Mouse (Mus musculus) neural tube, embryonic 11.5 days (tissue): ENCODE measurements around the gene Hoxd9. TPM values are rescaled to one million over a fixed set of nuclear protein-coding genes. Genes with fewer than 3 reads are reported as not detected.

Experiments used
- ATAC-seq: fragments of 200-750 bp; cut with Nextera tagmentation; 2 replicates; pipeline ENCODE4 v1.8.0; 2017; ENCODE audit warnings: moderate number of reproducible peaks, mild to moderate bottlenecking, moderate TSS enrichment, moderate library complexity; ENCODE audit not compliant: insufficient read depth, low FRiP score, low TSS enrichment
- DNase-seq: peaks from one replicate; pipeline ENCODE4 v3.0.0-alpha.2; 2015; ENCODE audit warnings: low spot score
- H3K27ac ChIP-seq: fragments of 300-500 bp; sonication (generic); 2 replicates; pipeline ENCODE4 v1.5.1; 2014; ENCODE audit warnings: low read depth, mild to moderate bottlenecking, low read length
- H3K27me3 ChIP-seq: fragments of 300-500 bp; sonication (generic); 2 replicates; pipeline ENCODE4 v1.6.1; 2014; ENCODE audit warnings: mild to moderate bottlenecking, low read length, mixed read lengths; ENCODE audit not compliant: control insufficient read depth, insufficient read depth
- H3K36me3 ChIP-seq: fragments of 300-500 bp; sonication (generic); 2 replicates; pipeline ENCODE4 v1.6.1; 2014; ENCODE audit warnings: mild to moderate bottlenecking, low read length, moderate library complexity, mixed read lengths; ENCODE audit not compliant: control insufficient read depth, insufficient read depth
- H3K4me1 ChIP-seq: fragments of 300-500 bp; sonication (generic); 2 replicates; pipeline ENCODE4 v1.6.1; 2014; ENCODE audit warnings: low read length, mixed read lengths; ENCODE audit not compliant: control insufficient read depth, insufficient read depth
- H3K4me2 ChIP-seq: fragments of 300-500 bp; sonication (generic); 2 replicates; pipeline ENCODE4 v1.6.1; 2014; ENCODE audit warnings: low read depth, mild to moderate bottlenecking, moderate library complexity
- H3K4me3 ChIP-seq: fragments of 300-500 bp; sonication (generic); 2 replicates; pipeline ENCODE4 v1.5.1; 2014; ENCODE audit warnings: low read depth, low read length
- H3K9ac ChIP-seq: fragments of 300-500 bp; sonication (generic); 2 replicates; pipeline ENCODE4 v1.6.1; 2014; ENCODE audit warnings: mild to moderate bottlenecking, low read length
- H3K9me3 ChIP-seq: fragments of 300-500 bp; sonication (generic); 2 replicates; pipeline ENCODE4 v1.6.1; 2016; ENCODE audit warnings: low read length; ENCODE audit not compliant: control insufficient read depth
- WGBS: fragments of 180-500 bp; shearing (Covaris S2); extraction: QIAGEN DNeasy Blood & Tissue Kit; methylation state at CpG from one replicate; pipeline ENCODE4 v1.1.7; 2014; 5-methylcytosine and 5-hydroxymethylcytosine counted together
- polyA plus RNA-seq: library from polyadenylated mRNA; unstranded; fragments of >200 nt; fragmentation: Nextera tagmentation; extraction: Ambion mirVana; gene quantifications from 2 replicates; pipeline ENCODE4 v1.2.1, GENCODE M21; 2014

Gene Hoxd9
- polyA plus RNA-seq, 1 experiment from 2014 or later: 14.3 TPM

DNA sequence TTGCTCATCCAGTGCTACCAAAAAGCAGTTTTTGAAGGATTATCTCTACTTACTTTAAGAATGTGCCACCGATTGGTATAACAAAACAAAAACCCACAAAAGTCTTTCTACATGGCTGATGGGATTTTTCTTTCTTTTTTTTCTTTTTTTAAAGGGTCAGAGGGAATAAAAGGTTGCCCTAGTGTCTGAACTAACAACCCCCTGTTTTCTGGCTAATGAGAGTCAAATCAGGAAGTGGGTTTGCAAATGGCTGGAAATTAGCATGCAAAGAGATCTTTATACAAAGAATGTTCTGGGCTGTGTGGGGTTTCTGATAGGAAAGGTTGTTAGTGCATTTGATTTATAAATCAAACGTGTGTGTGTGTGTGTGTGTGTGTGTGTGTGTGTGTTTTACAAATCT lies 22.9 kb downstream of the Hoxd9 start:
- no peak for DNase-seq
- H3K9me3 ChIP-seq: no peaks in the 10 kb centered on the region
- H3K36me3 ChIP-seq: no peaks in the 10 kb centered on the region
- 2% methylated on average over 2 of the region's 2 CpGs for WGBS
- no peaks in the 10 kb centered on the region for H3K27me3 ChIP-seq
- peak overlapping the region; percentile 95 for H3K9ac ChIP-seq
- H3K27ac ChIP-seq: peak overlapping the region; percentile 81
- peak overlapping the region; percentile 66 for H3K4me3 ChIP-seq
- ATAC-seq: no peak
- H3K4me1 ChIP-seq: peaks cover 57% of the 10 kb centered on the region
- H3K4me2 ChIP-seq: peak overlapping the region; percentile 89

DNA sequence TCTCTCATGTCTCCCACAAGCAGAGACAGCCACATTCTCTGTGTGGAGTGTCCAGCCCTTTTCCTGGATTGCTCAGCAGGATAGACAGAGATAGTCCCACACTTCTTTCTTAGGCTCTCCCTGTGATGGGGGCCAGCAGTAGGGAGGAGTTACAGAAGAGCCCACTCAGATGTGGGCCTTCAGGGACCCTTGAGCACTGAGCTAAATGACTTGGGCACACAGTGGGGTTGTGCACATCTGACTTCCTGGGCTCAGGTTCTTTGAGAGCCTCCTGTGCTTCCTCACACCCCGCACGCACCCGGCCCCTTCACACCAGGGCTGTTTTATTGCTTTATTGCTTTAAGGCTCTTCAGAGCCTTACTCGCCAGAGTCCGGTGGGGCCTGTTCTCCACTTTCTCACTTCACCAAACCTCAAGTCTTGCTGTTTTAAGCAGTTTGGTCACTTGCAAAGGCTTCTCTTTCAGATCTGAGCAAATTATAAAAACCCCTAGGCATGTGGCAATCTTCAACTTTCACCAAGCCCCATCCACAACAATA lies 23.5 kb downstream of the Hoxd9 start:
- Histone ChIP-seq H3K9me3 (no peaks in the 10 kb centered on the region), H3K27me3 (no peaks in the 10 kb centered on the region), H3K4me1 (peaks cover 60% of the 10 kb centered on the region), H3K4me3 (peak overlapping the region; percentile 66), H3K36me3 (no peaks in the 10 kb centered on the region), H3K27ac (peak overlapping the region; percentile 81), H3K9ac (peak overlapping the region; percentile 95), H3K4me2 (peak overlapping the region; percentile 89)
- 3% methylated on average over 5 of the region's 5 CpGs for WGBS
- peak; percentile 57 for ATAC-seq
- peak; percentile 52 for DNase-seq

DNA sequence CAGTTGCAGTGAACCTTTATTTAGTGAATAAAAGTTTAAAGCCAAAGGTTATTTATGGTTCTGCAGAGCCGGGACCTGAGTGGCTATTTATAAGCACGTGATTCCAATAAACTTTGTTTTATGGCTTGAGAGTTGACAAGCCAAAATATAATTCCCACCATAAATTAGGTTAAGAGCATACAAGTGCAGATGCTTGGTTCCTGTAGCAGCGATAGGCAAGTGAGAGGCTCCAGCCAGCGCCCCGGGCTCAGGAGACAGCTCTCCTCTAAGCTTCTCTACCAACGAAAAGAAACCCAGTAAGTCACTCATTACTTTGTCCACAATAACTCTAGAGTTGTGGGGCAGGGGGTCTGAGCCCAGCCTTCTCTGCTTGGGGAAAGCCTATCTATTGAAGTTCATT lies 24.4 kb downstream of the Hoxd9 start:
- H3K4me2 ChIP-seq: peak overlapping the region; percentile 89

GRCm38 (mm10) chr2:74722949-74723348 lies 25.4 kb downstream of the Hoxd9 start:
- 4% methylated on average over 8 of the region's 8 CpGs for WGBS
- peaks cover 61% of the 10 kb centered on the region for H3K4me1 ChIP-seq
- ATAC-seq (no peak), DNase-seq (peak; percentile 61)
- peak overlapping the region; percentile 95 for H3K9ac ChIP-seq
- no peaks in the 10 kb centered on the region for H3K9me3 ChIP-seq
- no peaks in the 10 kb centered on the region for H3K27me3 ChIP-seq
- peak overlapping the region; percentile 66 for H3K4me3 ChIP-seq
- H3K36me3 ChIP-seq: no peaks in the 10 kb centered on the region
- H3K27ac ChIP-seq: peak overlapping the region; percentile 99
- peak overlapping the region; percentile 89 for H3K4me2 ChIP-seq

More for the DNA sequence above, 24.4 kb downstream of the Hoxd9 start:
- Histone ChIP-seq H3K27me3 (no peaks in the 10 kb centered on the region), H3K36me3 (no peaks in the 10 kb centered on the region), H3K9me3 (no peaks in the 10 kb centered on the region), H3K9ac (peak overlapping the region; percentile 95), H3K4me3 (peak overlapping the region; percentile 66), H3K27ac (peak overlapping the region; percentile 99), H3K4me1 (peaks cover 58% of the 10 kb centered on the region)
- WGBS: 2% methylated on average over 6 of the region's 6 CpGs
- peak; percentile 59 for ATAC-seq
- peak; percentile 61 for DNase-seq

- no peak for ATAC-seq
- Histone ChIP-seq H3K27ac (peak overlapping the region; percentile 99), H3K36me3 (peaks cover 2% of the 10 kb centered on the region; the same call in 1 of the 2 replicates), H3K9ac (peak overlapping the region; percentile 95), H3K4me1 (peaks cover 61% of the 10 kb centered on the region), H3K4me3 (peak overlapping the region; percentile 66), H3K4me2 (peak overlapping the region; percentile 89), H3K27me3 (no peaks in the 10 kb centered on the region), H3K9me3 (no peaks in the 10 kb centered on the region)
- WGBS: 8% methylated on average over 7 of the region's 7 CpGs
- DNase-seq: peak; percentile 52
These were observed 26.9 kb downstream of the Hoxd9 start for GRCm38 (mm10) chr2:74724244-74725015.

DNA sequence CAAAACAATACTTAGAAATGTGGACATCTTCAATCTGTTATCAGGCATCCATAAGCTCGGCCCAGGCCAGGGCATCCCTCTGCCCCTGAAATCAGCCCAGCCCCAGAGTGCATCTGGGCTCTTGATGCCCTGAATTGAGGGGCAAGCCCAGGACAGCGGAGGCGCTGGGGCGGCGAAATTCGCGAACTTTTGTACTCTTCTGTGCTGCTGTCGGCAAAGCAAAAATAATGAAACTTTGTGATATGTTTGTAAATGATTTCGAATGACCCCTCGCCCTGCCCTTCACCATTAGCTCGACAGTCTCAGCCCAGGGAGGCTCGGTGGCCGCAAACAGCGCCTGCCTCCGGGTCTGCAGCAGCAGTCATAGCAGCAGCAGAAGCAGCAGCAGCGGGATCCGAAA lies 27.6 kb downstream of the Hoxd9 start:
- H3K9me3 ChIP-seq: no peaks in the 10 kb centered on the region
- peak overlapping the region; percentile 89 for H3K4me2 ChIP-seq
- ATAC-seq (no peak), DNase-seq (peak; percentile 53)
- peak overlapping the region; percentile 95 for H3K9ac ChIP-seq
- peaks cover 2% of the 10 kb centered on the region; the same call in 1 of the 2 replicates for H3K36me3 ChIP-seq
- WGBS: 4% methylated on average over 17 of the region's 17 CpGs
- peak overlapping the region; percentile 66 for H3K4me3 ChIP-seq
- peaks cover 55% of the 10 kb centered on the region for H3K4me1 ChIP-seq
- no peaks in the 10 kb centered on the region for H3K27me3 ChIP-seq
- H3K27ac ChIP-seq: peak overlapping the region; percentile 99

DNA sequence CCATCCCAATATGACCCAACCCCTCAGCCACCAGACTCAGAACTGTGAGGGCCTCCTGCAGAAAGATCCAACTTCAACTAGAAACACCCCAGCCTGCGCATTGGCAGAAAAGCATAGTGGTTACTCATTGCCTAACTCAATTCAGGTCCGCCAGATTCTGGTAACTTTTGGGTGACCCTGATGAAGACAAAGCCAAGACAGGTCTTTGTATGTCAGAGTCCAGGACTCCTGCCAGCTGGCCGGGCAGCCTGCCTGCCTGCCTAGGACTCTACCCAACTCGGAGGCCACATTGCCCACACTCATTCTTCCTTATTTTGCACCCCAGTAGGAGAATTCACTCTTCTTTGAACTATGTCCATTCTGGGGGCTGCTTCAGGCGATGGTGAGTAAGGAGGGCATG lies 29.0 kb downstream of the Hoxd9 start, which contains the start of gene Gm28230:
Gene Gm28230, plus strand, starts transcription at position 178 of the 400 bp plus-strand sequence.
- peaks cover 2% of the 10 kb centered on the region; the same call in 1 of the 2 replicates for H3K36me3 ChIP-seq
- ATAC-seq (no peak), DNase-seq (peak; percentile 63)
- peak within 1 kb of the TSS; percentile 89 for H3K4me2 ChIP-seq
- H3K9me3 ChIP-seq: no peaks in the 10 kb centered on the region
- peak within 1 kb of the TSS; percentile 99 for H3K27ac ChIP-seq
- peak within 1 kb of the TSS; percentile 66 for H3K4me3 ChIP-seq
- no peaks in the 10 kb centered on the region for H3K27me3 ChIP-seq
- 10% methylated on average over 5 of the region's 5 CpGs for WGBS
- H3K9ac ChIP-seq: peak within 1 kb of the TSS; percentile 95
- H3K4me1 ChIP-seq: peaks cover 57% of the 10 kb centered on the region

DNA sequence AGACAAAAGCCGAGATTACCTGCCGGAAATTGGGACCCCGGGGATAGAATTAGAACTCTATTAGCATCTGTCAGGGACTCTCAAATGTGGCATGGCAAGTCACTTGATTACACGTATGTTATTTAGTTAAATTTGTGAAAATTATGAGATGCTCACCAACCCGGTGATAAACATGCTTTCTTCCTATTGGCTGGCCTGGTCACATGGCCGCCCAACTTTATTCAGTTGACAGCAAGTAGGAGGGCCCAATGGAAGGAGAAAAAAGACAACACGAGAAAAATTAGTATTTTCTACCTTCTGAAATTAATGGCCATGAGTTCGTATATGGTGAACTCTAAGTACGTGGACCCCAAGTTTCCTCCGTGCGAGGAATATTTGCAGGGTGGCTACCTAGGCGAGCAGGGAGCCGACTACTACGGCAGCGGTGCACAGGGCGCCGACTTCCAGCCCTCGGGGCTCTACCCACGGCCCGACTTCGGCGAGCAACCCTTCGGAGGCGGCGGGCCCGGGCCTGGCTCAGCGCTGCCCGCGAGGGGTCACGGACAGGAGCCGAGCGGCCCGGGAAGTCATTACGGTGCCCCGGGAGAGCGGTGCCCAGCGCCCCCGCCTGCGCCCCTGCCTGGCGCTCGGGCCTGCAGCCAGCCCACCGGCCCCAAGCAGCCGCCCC lies 29.6 kb downstream of the Hoxd9 start:
- H3K4me2 ChIP-seq: peak overlapping the region; percentile 89
- WGBS: under 1% methylated on average over 39 of the region's 43 CpGs
- H3K27me3 ChIP-seq: no peaks in the 10 kb centered on the region
- no peaks in the 10 kb centered on the region for H3K9me3 ChIP-seq
- H3K4me3 ChIP-seq: peak overlapping the region; percentile 66
- H3K4me1 ChIP-seq: peaks cover 59% of the 10 kb centered on the region
- H3K27ac ChIP-seq: peak overlapping the region; percentile 99
- peak overlapping the region; percentile 95 for H3K9ac ChIP-seq
- DNase-seq: peak; percentile 67
- peaks cover 2% of the 10 kb centered on the region; the same call in 1 of the 2 replicates for H3K36me3 ChIP-seq
- ATAC-seq: peak; percentile 2; the same call in 1 of the 2 replicates
